Mouse (Mus musculus) G1E-ER4 (cell line): ENCODE data around the gene Abr. TPM values are rescaled to one million over a fixed set of nuclear protein-coding genes. Genes with fewer than 3 reads are reported as not detected.

Source experiments
- GATA1 ChIP-seq: IDR thresholded peaks from one replicate; pipeline ENCODE4 v1.8.0; 2012; ENCODE audit warnings: low read length, inconsistent platforms
- polyA plus RNA-seq: library from polyadenylated mRNA; stranded (reverse); fragments of >175 nt; gene quantifications from 2 replicates; pipeline ENCODE4 v1.2.3, GENCODE M21; 2012

Abr gene
- 0.01 TPM in 1 of 2 replicates, not detected in the other for polyA plus RNA-seq

DNA sequence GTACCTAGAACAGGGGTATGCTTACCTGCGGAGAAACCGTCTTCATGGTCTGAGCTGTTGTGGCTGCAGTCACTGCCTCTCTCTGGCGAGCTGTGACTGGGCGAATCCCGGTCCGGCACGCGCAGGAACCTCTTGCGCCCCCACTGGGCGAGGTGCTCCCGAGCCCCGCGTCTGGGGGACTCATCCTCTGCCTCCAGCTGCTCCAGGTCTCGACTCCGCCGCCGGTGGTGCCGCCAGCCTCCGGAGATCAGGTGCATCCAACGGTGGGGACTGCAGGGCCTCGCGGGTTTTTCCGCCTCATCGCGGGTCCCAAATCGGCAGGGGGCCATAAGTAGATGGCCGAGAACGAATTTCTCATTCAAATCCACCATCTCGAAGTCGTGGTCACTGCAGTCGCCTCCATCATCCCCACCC lies at the start of gene Abr:
Abr (minus strand) TSS at position 163 of the 414 bp plus-strand sequence.
- no peak for TF ChIP-seq GATA1

DNA sequence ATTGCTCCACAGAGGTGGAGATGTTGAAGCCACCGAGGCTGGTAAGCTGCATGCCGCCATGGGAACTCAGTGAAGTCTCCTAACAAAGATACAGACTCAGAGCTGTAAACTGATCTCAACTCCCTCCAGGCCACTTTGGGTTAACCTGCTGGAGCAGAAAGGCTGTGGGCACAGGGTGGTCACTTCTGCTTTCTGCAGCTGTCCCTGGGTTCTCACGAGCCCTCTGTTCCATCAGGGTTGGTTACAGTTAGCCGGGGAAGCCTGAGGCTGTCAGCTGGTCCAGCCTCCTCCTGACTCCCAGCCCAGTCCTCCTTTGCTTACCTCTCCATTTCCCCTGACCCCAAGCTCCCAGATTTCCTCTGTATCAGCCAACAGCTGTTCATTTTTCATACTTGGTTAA lies 45.7 kb upstream of the Abr start:
- TF ChIP-seq GATA1: no peak

DNA sequence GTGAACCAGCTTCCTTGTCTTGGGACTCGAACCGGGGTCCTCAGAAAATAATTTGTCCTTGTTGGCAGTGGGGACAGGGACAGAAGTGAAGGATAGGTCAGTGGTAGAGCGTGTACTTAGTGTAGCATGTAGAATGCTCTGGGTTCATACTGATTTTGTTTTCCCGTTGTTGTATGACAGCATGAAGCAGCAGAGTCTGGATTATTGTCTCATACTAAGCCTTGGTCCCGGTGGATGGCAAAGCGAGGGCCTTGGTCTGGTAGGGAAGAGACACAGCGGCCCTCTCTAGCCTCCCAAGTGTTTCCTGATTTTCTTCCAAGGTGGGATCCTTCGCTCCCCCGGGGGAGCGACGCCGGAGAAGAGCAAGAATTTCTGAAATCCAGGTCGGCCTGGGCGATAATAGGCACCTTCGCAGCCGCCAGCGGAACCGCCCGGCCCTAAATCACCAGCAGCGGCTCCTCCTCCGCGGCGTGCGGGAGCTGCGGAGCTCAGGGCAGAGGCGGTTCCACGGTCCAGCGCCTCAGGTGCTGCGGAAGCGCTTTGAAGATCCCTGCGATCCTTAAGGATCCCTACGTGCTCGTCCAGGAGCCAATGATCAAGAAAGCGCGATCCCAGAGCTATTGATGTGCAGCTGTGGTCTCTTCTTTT lies 44.0 kb upstream of the Abr start:
- no peak for TF ChIP-seq GATA1

DNA sequence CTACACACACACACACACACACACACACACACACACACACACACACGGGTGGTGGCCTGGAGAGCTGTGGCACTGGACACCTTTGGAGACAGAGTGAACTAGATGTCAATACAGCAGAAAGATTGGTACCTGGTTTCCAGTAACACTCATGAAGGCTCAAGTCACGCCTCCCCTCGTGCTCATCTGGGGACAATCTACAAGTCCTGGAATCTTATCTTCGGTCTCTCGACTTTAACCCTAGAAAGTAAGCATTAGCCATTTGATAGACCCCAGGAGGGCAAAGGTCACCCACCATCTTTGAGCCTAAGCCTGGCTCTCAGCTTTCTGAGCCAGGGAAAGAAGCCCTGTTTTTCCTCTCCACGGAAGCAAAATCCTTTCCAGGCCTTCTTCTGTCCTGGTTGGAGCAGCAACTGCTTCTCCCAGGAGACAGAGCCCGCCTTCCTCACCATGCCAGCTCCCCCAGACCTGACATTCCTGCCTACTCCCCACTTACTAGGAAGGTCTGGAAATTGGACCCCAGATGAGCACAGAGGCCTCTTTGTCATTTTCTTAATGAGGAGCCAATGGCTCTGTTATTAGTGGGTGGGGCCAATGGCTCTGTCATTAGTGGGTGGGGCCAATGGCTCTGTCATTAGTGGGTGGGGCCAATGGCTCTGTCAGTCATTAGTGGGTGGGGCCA lies 39.8 kb upstream of the Abr start:
- TF ChIP-seq GATA1: no peak

DNA sequence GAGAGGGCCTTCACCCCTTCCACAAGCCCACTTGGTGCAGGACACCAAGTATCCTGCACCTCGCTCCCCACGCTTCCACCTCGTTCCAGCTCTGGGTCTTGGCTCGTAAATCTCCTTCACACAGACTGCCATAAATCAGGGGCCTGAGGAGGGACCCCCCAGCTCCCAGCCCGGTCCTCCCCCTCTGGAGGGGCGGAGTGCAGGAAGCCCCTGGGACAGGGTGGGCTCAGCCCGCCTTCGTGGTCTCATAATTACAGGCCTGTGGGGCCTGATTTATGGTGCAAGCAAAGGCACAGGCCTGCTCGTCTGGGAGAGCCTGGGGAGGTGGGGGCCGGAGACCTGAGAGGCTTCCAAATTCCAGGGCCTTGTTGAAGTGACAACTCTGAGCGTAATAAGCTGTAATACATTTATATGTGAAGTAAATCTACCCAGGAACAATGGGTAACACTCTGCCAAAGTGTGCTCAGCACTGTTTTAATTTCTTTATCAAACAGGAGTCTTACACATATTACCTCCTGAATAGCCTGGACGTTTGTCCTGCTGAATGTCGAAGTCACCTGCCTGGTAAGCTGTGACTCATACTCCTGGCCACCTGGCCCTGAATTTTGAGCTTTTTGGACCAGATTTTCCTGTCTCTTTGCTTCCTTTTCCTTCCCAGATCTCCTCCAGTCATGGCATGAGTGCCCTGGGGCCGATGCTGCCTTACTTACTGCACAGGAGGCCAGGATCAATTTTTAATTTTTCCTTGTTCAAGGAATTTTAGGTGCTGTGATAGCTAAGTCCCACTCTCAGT lies 37.2 kb upstream of the Abr start:
- TF ChIP-seq GATA1: no peak

DNA sequence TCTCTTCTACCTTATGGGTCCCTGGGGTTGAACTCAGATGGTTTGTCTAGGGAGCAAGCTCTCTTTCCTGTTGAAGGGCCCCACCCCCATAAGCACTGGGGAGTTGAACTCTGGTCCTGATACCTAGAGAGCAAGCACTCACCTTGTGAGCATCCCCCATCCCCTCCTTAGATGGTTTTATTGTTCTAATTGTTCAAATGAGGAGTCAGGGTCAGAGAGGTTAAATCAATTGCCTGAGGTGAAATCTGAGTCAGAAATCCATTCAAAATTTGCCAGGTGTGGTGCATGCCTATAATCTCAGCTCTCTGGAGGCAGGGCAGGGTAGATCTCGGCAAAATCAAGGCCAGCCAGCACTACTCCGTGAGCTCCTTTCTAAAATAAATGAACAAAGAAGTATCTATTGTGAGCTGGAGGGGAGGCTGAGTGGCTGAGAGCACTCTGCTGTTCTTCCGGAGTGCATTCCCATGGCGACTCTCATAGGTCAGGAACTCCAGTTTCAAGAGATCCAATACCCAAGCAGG lies 35.4 kb upstream of the Abr start:
- no peak for TF ChIP-seq GATA1

DNA sequence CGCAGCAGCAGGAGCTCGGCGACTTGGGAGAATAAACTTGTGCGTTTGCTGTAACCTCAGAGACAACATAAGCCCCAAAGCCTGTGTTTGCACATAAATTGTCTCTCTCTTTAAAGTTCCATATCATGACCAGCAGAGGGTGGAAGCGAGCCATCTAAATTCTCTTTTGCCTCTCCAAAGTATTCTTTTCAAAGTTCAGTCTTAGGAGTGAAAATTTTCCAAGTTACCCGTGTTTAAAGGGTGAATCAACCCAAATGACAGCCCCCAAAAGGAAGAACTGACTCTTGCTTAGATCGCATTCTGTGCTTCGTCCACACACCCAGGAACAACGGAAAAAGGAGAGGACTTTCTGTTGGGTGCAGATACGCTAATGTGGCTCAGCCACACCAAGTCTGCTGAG lies 33.0 kb upstream of the Abr start:
- no peak for TF ChIP-seq GATA1

DNA sequence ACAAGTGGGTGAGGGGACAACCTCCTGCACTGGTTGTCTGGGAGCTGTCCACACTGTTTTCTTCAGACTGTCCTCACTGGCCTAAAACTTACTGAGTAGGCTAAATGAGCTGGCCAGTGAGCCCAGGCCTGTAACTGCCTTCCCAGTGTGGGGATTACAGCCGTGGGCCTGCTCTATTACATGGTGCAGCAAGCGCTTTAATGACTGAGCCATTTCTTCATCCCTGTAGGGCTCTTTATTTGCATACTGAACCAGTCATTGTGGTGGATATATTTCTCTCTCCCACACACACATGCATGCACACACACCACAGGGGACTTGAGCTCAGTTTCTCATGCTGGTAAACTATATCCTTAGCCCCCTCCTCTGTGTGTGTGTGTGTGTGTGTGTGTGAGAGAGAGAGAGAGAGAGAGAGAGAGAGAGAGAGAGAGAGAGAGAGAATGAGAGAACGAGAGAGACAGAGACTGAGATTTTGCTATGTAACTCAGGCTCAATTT lies 30.8 kb upstream of the Abr start:
- TF ChIP-seq GATA1: no peak

DNA sequence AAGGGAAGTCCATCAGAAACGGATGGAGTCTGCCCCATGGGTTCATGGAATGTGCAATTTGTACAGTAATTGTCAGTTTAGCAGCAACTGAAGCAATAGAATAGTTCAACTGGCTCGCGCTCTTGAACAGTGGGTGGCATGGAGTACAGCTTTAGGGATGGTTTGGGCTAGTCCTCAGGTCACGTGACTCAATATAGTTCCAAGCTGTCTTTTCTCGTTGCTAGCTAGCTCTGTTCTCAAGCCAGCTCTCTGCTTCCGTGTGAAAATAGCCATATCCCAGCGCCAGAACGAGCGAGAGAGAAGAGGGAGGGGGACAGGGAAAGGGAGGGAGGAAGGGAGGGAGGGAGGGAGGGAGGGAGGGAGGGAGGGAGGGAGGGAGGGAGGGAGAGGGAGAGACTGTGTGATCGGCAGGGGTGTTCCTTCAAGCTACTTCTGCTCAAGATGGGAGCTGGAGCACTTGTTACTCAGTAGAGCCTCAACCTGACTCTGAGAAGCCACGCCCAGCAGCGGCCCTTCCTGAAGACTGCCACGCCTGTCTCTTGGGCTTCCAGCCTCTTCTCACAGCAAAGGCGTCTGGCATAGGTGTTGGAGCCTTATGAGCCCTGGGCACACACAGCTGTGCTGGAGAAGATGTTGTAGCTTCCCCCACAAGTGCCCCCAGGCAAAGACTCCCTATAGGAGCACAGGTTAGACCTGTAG lies 28.9 kb upstream of the Abr start:
- TF ChIP-seq GATA1: no peak

DNA sequence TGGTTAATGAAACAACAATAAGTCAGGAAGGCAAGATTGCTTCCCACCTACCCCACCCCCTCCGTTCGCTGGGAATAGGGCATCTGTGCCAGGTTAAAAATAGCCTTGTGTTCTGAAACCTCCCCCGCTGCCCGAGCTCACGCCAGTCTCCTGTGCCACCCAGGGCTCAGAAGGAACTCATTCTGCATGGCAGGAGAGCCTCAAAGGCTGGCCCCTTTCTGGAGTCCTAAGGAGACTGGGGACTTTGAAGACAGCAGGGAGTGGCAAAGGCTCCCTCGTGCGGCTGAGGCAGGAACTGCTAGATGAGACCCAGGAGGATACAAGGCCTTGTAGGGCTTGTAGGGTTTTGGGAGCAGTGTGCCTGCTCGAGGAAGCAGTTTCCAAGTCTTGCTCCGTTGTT lies 25.4 kb upstream of the Abr start:
- no peak for TF ChIP-seq GATA1

DNA sequence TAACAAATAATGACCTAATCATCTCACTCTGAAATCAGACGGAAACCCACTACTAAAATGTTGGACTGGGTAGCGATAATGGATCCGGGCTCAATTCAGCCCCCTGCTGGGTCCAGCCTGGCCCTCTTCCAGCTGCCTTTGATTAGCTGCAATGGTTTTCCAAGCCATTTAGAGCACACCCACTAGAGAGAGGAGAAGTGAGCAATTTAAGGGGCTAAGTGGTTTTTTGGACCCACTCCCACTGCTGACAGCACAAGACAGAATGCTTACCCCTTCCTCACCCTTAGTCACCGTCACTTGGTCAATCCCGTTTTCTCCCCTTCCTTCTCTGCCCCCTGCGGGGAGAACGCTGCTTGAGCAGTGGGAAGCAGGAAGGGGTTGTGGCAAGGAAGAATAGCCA lies 24.9 kb upstream of the Abr start:
- TF ChIP-seq GATA1: no peak

DNA sequence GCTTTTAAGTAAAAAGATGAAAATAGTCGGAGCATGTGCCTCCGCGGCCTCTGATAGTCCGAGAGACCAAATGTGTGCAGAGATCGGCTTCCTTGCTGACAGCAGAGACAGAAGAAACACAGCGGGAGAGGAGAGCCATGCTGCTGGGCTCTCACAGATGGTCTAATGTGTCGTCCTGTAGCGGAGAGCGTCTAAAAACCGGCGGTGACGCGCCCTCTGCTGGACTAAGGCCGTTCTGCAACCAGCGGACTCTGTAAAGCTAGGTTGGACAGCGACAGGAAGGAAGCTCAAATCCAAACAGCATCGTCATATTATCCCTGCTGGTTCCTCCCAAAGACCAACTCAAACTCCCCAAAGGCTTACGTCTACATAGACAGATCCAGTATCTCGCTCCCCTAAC lies 23.8 kb upstream of the Abr start:
- no peak for TF ChIP-seq GATA1

DNA sequence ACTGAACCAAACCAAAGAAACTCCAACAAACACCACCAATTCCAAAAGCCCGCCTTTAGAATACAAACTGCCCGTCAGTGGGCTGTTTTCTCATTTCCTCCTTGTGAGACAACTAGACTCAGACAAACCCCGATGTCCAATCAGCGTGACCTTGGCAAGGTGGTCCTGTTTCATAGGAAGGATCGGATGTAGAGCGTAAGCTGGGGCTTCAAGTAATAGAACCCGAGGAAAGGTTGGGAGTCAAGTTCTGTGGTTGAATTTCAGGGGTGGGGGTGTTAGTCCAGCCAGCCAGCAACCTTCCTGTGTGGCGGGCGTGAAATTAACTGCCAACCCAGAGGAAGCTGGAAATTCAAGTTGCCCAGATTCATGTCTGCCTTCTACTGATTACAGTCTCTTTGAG lies 22.9 kb upstream of the Abr start:
- no peak for TF ChIP-seq GATA1

DNA sequence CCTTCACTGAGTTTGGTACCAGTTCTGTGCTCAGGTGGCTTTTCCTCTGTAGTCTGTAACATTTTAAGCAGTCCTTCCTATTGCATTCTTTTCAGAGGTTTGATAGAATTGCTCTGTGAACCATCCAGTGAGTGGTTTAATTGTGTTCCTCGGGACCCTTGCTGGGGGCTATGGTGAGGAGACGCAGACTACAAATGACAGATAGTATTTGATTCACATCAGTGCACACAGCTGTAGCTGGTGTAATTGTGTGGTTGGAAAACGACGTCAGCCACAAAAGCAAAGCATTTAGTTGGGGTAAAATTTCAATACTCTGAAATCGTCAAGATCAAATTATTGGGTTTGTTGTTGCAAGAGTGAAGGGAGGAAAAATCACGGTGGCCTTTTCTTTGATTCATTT lies 22.1 kb upstream of the Abr start:
- no peak for TF ChIP-seq GATA1

DNA sequence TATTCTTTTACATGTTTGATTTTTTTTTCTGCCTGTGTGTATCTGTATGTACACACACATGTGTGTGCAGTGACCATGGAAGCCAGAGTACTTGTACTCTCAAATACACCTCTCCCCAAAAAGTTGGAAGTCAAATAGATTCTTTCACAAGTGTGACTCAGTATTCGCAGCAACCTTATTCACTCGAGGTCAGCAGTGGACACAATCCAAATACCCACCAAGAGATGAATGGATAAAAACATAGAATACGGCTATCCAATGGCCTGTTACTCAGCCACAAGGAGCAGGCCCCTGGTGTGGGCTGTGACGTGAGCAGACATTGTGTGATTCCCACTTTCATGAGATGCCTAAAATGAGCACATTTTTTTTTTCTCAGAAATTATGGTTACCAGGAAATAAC lies 18.1 kb upstream of the Abr start:
- TF ChIP-seq GATA1: no peak
